Mouse (Mus musculus): Measurements from ENCODE around the gene Pogk. TPM values are rescaled to one million over a fixed set of nuclear protein-coding genes. Genes with fewer than 3 reads are reported as not detected.
A peak's percentile ranks its signal among the peaks of the same experiment; 100 is the strongest.

Gene Pogk
- total and polyA plus RNA-seq, 3 experiments, result 4.9 to 10.4 (median 7.3) TPM

GRCm38 (mm10) chr1:166346906-166347305 is 62.8 kb downstream of the Pogk start:
- in situ Hi-C loops (cut with MboI; ENCODE audit: low pct_ligation_motif_present, low pct_unique_long_range_greater_than_20kb, low sequenced_read_pairs) (no loop called here), dilution Hi-C loops (cut with MboI; ENCODE audit: extremely low pct_ligation_motif_present, extremely low pct_unique_long_range_greater_than_20kb, low sequenced_read_pairs) (no loop called here)
- no peak for DNase-seq (ENCODE audit: extremely low read depth)
- no peaks in the 10 kb centered on the region for H3K9me3 ChIP-seq (replicated peaks; ENCODE audit: low read length)
- no peaks in the 10 kb centered on the region for H3K36me3 ChIP-seq (replicated peaks in 1 of 2; ENCODE audit: control insufficient read depth in 1 of 2, insufficient read depth in 1 of 2, low read length in 1 of 2)
- H3K79me2 ChIP-seq (replicated peaks; ENCODE audit: control insufficient read depth, extremely low read depth, insufficient read depth, poor library complexity, severe bottlenecking), result no peaks in the 10 kb centered on the region
- peaks cover 3 to 22% of the 10 kb centered on the region in 2 experiments for H3K4me1 ChIP-seq (ENCODE audit: control insufficient read depth in 1 of 2, insufficient read depth in 2 of 2)
- TF ChIP-seq IRF4 (IDR thresholded peaks at IDR 0.05; ENCODE audit: low read depth, low read length), result no peak
- no peak for TF ChIP-seq MYC (IDR thresholded peaks at IDR 0.05; ENCODE audit: low read depth, low read length)
- TF ChIP-seq RAD21 (IDR thresholded peaks at IDR 0.05; ENCODE audit: low read depth, low read length), result no peak
- TF ChIP-seq NELFE (IDR thresholded peaks at IDR 0.05; ENCODE audit: low read depth, low read length), result no peak
- TF ChIP-seq ZKSCAN1 (IDR thresholded peaks at IDR 0.05; ENCODE audit: borderline replicate concordance, low read depth, low read length), result no peak
- H3K4me2 ChIP-seq (ENCODE audit: insufficient read depth, low read depth, poor library complexity, severe bottlenecking), result no peak overlapping the region
- H3K27me3 ChIP-seq (replicated peaks), result no peaks in the 10 kb centered on the region
- H3K9ac ChIP-seq (ENCODE audit: insufficient read depth, low read depth), result no peak overlapping the region
- H3K4me3 ChIP-seq (replicated peaks in 1 of 3; ENCODE audit: low read depth in 2 of 3, low read length in 2 of 3, poor library complexity in 1 of 3), result no peak overlapping the region
- no peak overlapping the region for H3K27ac ChIP-seq (ENCODE audit: insufficient read depth, low read depth)

GRCm38 (mm10) chr1:166345602-166346001 is 64.1 kb downstream of the Pogk start:
- H3K4me3 ChIP-seq (replicated peaks in 1 of 3; ENCODE audit: low read depth in 2 of 3, low read length in 2 of 3, poor library complexity in 1 of 3), result no peak overlapping the region
- H3K4me2 ChIP-seq (ENCODE audit: insufficient read depth, low read depth, poor library complexity, severe bottlenecking), result peak overlapping the region; percentile 37; the same call in 1 of the 2 replicates
- H3K27ac ChIP-seq (ENCODE audit: insufficient read depth, low read depth), result no peak overlapping the region
- no peaks in the 10 kb centered on the region for H3K79me2 ChIP-seq (replicated peaks; ENCODE audit: control insufficient read depth, extremely low read depth, insufficient read depth, poor library complexity, severe bottlenecking)
- H3K4me1 ChIP-seq (ENCODE audit: control insufficient read depth in 1 of 2, insufficient read depth in 2 of 2), result peaks cover 3 to 22% of the 10 kb centered on the region in 2 experiments
- H3K9me3 ChIP-seq (replicated peaks; ENCODE audit: low read length), result no peaks in the 10 kb centered on the region
- in situ Hi-C loops (cut with MboI; ENCODE audit: low pct_ligation_motif_present, low pct_unique_long_range_greater_than_20kb, low sequenced_read_pairs) (no loop called here), dilution Hi-C loops (cut with MboI; ENCODE audit: extremely low pct_ligation_motif_present, extremely low pct_unique_long_range_greater_than_20kb, low sequenced_read_pairs) (no loop called here)
- H3K36me3 ChIP-seq (replicated peaks in 1 of 2; ENCODE audit: control insufficient read depth in 1 of 2, insufficient read depth in 1 of 2, low read length in 1 of 2), result no peaks in the 10 kb centered on the region
- DNase-seq (ENCODE audit: extremely low read depth), result peak; percentile 59
- H3K9ac ChIP-seq (ENCODE audit: insufficient read depth, low read depth), result 0 out of 2 replicates have a peak overlapping the region, but pooled peaks have one; percentile 4
- no peak for TF ChIP-seq E2F4 (IDR thresholded peaks at IDR 0.05; ENCODE audit: insufficient replicate concordance, low read depth, low read length)
- peak; percentile 82; the same call in 1 of the 2 replicates for TF ChIP-seq EP300 (IDR thresholded peaks at IDR 0.05; ENCODE audit: low read length)
- H3K27me3 ChIP-seq (replicated peaks), result no peaks in the 10 kb centered on the region

- H3K4me3 ChIP-seq (replicated peaks in 1 of 3; ENCODE audit: low read depth in 2 of 3, low read length in 2 of 3, poor library complexity in 1 of 3), result no peak overlapping the region
- dilution Hi-C loops (cut with MboI; ENCODE audit: extremely low pct_ligation_motif_present, extremely low pct_unique_long_range_greater_than_20kb, low sequenced_read_pairs) (no loop called here), in situ Hi-C loops (cut with MboI; ENCODE audit: low pct_ligation_motif_present, low pct_unique_long_range_greater_than_20kb, low sequenced_read_pairs) (no loop called here)
- H3K36me3 ChIP-seq (replicated peaks in 1 of 2; ENCODE audit: control insufficient read depth in 1 of 2, insufficient read depth in 1 of 2, low read length in 1 of 2), result no peaks in the 10 kb centered on the region
- H3K27me3 ChIP-seq (replicated peaks), result no peaks in the 10 kb centered on the region
- DNase-seq (ENCODE audit: extremely low read depth), result no peak
- no peak overlapping the region for H3K9ac ChIP-seq (ENCODE audit: insufficient read depth, low read depth)
- no peaks in the 10 kb centered on the region for H3K9me3 ChIP-seq (replicated peaks; ENCODE audit: low read length)
- H3K4me2 ChIP-seq (ENCODE audit: insufficient read depth, low read depth, poor library complexity, severe bottlenecking), result no peak overlapping the region
- peaks cover 3 to 22% of the 10 kb centered on the region in 2 experiments for H3K4me1 ChIP-seq (ENCODE audit: control insufficient read depth in 1 of 2, insufficient read depth in 2 of 2)
- H3K79me2 ChIP-seq (replicated peaks; ENCODE audit: control insufficient read depth, extremely low read depth, insufficient read depth, poor library complexity, severe bottlenecking), result no peaks in the 10 kb centered on the region
- TF ChIP-seq RAD21 (IDR thresholded peaks at IDR 0.05; ENCODE audit: low read depth, low read length) (no peak), ZKSCAN1 (IDR thresholded peaks at IDR 0.05; ENCODE audit: borderline replicate concordance, low read depth, low read length) (no peak), NELFE (IDR thresholded peaks at IDR 0.05; ENCODE audit: low read depth, low read length) (no peak), MAFK (IDR thresholded peaks at IDR 0.05; ENCODE audit: insufficient replicate concordance, low read length) (no peak), JUND (conservative IDR thresholded peaks at IDR 0.05; ENCODE audit: low read depth, low read length) (no peak), CTCF (conservative IDR thresholded peaks at IDR 0.05 in 1 of 2, IDR thresholded peaks at IDR 0.05 in 1 of 2; ENCODE audit: low read depth in 2 of 2, low read length in 2 of 2) (no peak), NRF1 (IDR thresholded peaks at IDR 0.05; ENCODE audit: low read depth, low read length) (no peak), IRF4 (IDR thresholded peaks at IDR 0.05; ENCODE audit: low read depth, low read length) (no peak), MXI1 (IDR thresholded peaks at IDR 0.05; ENCODE audit: low read depth, low read length) (no peak), MEF2A (IDR thresholded peaks at IDR 0.05; ENCODE audit: borderline replicate concordance, low read depth, low read length) (no peak), ZMIZ1 (IDR thresholded peaks at IDR 0.05; ENCODE audit: low read depth, low read length) (no peak), MYC (IDR thresholded peaks at IDR 0.05; ENCODE audit: low read depth, low read length) (no peak), E2F4 (IDR thresholded peaks at IDR 0.05; ENCODE audit: insufficient replicate concordance, low read depth, low read length) (no peak), PAX5 (IDR thresholded peaks at IDR 0.05; ENCODE audit: low read length) (no peak)
- H3K27ac ChIP-seq (ENCODE audit: insufficient read depth, low read depth), result no peak overlapping the region
Observed at GRCm38 (mm10) chr1:166344300-166345077, 65.2 kb downstream of the Pogk start.

All from CH12.LX (cell line).